Mouse (Mus musculus): ENCODE results near the gene H2al1m. TPM values are rescaled to one million over a fixed set of nuclear protein-coding genes. Genes with fewer than 3 reads are reported as not detected.

Gene H2al1m
- total and polyA plus RNA-seq, 2 experiments from 2014 or later = not detected

GRCm38 (mm10) chrX:9253990-9254389 lies 29.6 kb upstream of the H2al1m start:
- Histone ChIP-seq H3K4me3 (ENCODE audit: low read depth, low read length) (no peak overlapping the region), H3K4me1 (ENCODE audit: control insufficient read depth, insufficient read depth) (no peaks in the 10 kb centered on the region), H3K36me3 (replicated peaks; ENCODE audit: control insufficient read depth, insufficient read depth, low read length) (no peaks in the 10 kb centered on the region), H3K9ac (replicated peaks; ENCODE audit: low read depth, low read length) (no peak overlapping the region), H3K27me3 (ENCODE audit: control insufficient read depth, insufficient read depth, low read length) (no peaks in the 10 kb centered on the region), H3K4me2 (ENCODE audit: low read depth, low read length) (no peak overlapping the region), H3K27ac (ENCODE audit: low read depth) (no peak overlapping the region), H3K9me3 (replicated peaks; ENCODE audit: control insufficient read depth, low read length) (no peaks in the 10 kb centered on the region)
- DNase-seq (ENCODE audit: low spot score) (no peak), ATAC-seq (ENCODE audit: insufficient read depth, low read depth) (no peak)
- 77% methylated on average over 10 of the region's 10 CpGs for WGBS
- no peak for TF ChIP-seq CTCF (IDR thresholded peaks at IDR 0.05; ENCODE audit: low read depth)
- TF ChIP-seq EP300 (IDR thresholded peaks at IDR 0.05; ENCODE audit: low read depth) = no peak

GRCm38 (mm10) chrX:9254901-9255300 lies 28.7 kb upstream of the H2al1m start:
- no peaks in the 10 kb centered on the region for H3K36me3 ChIP-seq (replicated peaks; ENCODE audit: control insufficient read depth, insufficient read depth, low read length)
- H3K27ac ChIP-seq (ENCODE audit: low read depth) = no peak overlapping the region
- 80% methylated on average over 3 of the region's 3 CpGs for WGBS
- H3K27me3 ChIP-seq (ENCODE audit: control insufficient read depth, insufficient read depth, low read length) = no peaks in the 10 kb centered on the region
- H3K4me1 ChIP-seq (ENCODE audit: control insufficient read depth, insufficient read depth) = no peaks in the 10 kb centered on the region
- no peak for TF ChIP-seq CTCF (IDR thresholded peaks at IDR 0.05; ENCODE audit: low read depth)
- no peak for TF ChIP-seq EP300 (IDR thresholded peaks at IDR 0.05; ENCODE audit: low read depth)
- no peak for DNase-seq (ENCODE audit: low spot score)
- no peak overlapping the region for H3K4me2 ChIP-seq (ENCODE audit: low read depth, low read length)
- no peaks in the 10 kb centered on the region for H3K9me3 ChIP-seq (replicated peaks; ENCODE audit: control insufficient read depth, low read length)
- ATAC-seq (ENCODE audit: insufficient read depth, low read depth) = no peak
- H3K4me3 ChIP-seq (ENCODE audit: low read depth, low read length) = no peak overlapping the region
- H3K9ac ChIP-seq (replicated peaks; ENCODE audit: low read depth, low read length) = no peak overlapping the region

GRCm38 (mm10) chrX:9256766-9257165 lies 26.8 kb upstream of the H2al1m start, which contains the start of gene Gm14862:
TSS of gene Gm14862 (minus strand) at chrX:9256899.
- WGBS = 63% methylated on average over 5 of the region's 5 CpGs
- no peak for TF ChIP-seq EP300 (IDR thresholded peaks at IDR 0.05; ENCODE audit: low read depth)
- no peak for TF ChIP-seq CTCF (IDR thresholded peaks at IDR 0.05; ENCODE audit: low read depth)
- ATAC-seq (ENCODE audit: insufficient read depth, low read depth) (no peak), DNase-seq (ENCODE audit: low spot score) (no peak)
- Histone ChIP-seq H3K4me1 (ENCODE audit: control insufficient read depth, insufficient read depth) (no peaks in the 10 kb centered on the region), H3K4me2 (ENCODE audit: low read depth, low read length) (no peak within 1 kb of the TSS), H3K27ac (ENCODE audit: low read depth) (no peak within 1 kb of the TSS), H3K4me3 (ENCODE audit: low read depth, low read length) (no peak within 1 kb of the TSS), H3K36me3 (replicated peaks; ENCODE audit: control insufficient read depth, insufficient read depth, low read length) (no peaks in the 10 kb centered on the region), H3K27me3 (ENCODE audit: control insufficient read depth, insufficient read depth, low read length) (no peaks in the 10 kb centered on the region), H3K9ac (replicated peaks; ENCODE audit: low read depth, low read length) (no peak within 1 kb of the TSS), H3K9me3 (replicated peaks; ENCODE audit: control insufficient read depth, low read length) (no peaks in the 10 kb centered on the region)

GRCm38 (mm10) chrX:9257831-9258230 lies 25.7 kb upstream of the H2al1m start:
- H3K4me1 ChIP-seq (ENCODE audit: control insufficient read depth, insufficient read depth) = no peaks in the 10 kb centered on the region
- no peaks in the 10 kb centered on the region for H3K27me3 ChIP-seq (ENCODE audit: control insufficient read depth, insufficient read depth, low read length)
- H3K4me2 ChIP-seq (ENCODE audit: low read depth, low read length) = no peak overlapping the region
- H3K9me3 ChIP-seq (replicated peaks; ENCODE audit: control insufficient read depth, low read length) = no peaks in the 10 kb centered on the region
- TF ChIP-seq EP300 (IDR thresholded peaks at IDR 0.05; ENCODE audit: low read depth) = no peak
- TF ChIP-seq CTCF (IDR thresholded peaks at IDR 0.05; ENCODE audit: low read depth) = no peak
- no peaks in the 10 kb centered on the region for H3K36me3 ChIP-seq (replicated peaks; ENCODE audit: control insufficient read depth, insufficient read depth, low read length)
- DNase-seq (ENCODE audit: low spot score) (no peak), ATAC-seq (ENCODE audit: insufficient read depth, low read depth) (no peak)
- no peak overlapping the region for H3K9ac ChIP-seq (replicated peaks; ENCODE audit: low read depth, low read length)
- H3K27ac ChIP-seq (ENCODE audit: low read depth) = no peak overlapping the region
- H3K4me3 ChIP-seq (ENCODE audit: low read depth, low read length) = no peak overlapping the region
- 84% methylated on average over 7 of the region's 7 CpGs for WGBS

- Histone ChIP-seq H3K4me2 (ENCODE audit: low read depth, low read length) (no peak overlapping the region), H3K4me3 (ENCODE audit: low read depth, low read length) (no peak overlapping the region), H3K9ac (replicated peaks; ENCODE audit: low read depth, low read length) (no peak overlapping the region), H3K27me3 (ENCODE audit: control insufficient read depth, insufficient read depth, low read length) (no peaks in the 10 kb centered on the region), H3K27ac (ENCODE audit: low read depth) (no peak overlapping the region), H3K9me3 (replicated peaks; ENCODE audit: control insufficient read depth, low read length) (no peaks in the 10 kb centered on the region), H3K36me3 (replicated peaks; ENCODE audit: control insufficient read depth, insufficient read depth, low read length) (no peaks in the 10 kb centered on the region), H3K4me1 (ENCODE audit: control insufficient read depth, insufficient read depth) (no peaks in the 10 kb centered on the region)
- TF ChIP-seq EP300 (IDR thresholded peaks at IDR 0.05; ENCODE audit: low read depth) (no peak), CTCF (IDR thresholded peaks at IDR 0.05; ENCODE audit: low read depth) (no peak)
- 67% methylated on average over 1 of the region's 1 CpGs for WGBS
- DNase-seq (ENCODE audit: low spot score) (no peak), ATAC-seq (ENCODE audit: insufficient read depth, low read depth) (no peak)
Observed at GRCm38 (mm10) chrX:9259267-9259666, 24.3 kb upstream of the H2al1m start.

GRCm38 (mm10) chrX:9271112-9271511 lies 12.5 kb upstream of the H2al1m start:
- no peak overlapping the region for H3K4me3 ChIP-seq (ENCODE audit: low read depth, low read length)
- no peaks in the 10 kb centered on the region for H3K9me3 ChIP-seq (replicated peaks; ENCODE audit: control insufficient read depth, low read length)
- peak; percentile 30 for DNase-seq (ENCODE audit: low spot score)
- H3K27ac ChIP-seq (ENCODE audit: low read depth) = peak overlapping the region; percentile 81
- H3K4me2 ChIP-seq (ENCODE audit: low read depth, low read length) = no peak overlapping the region
- no peaks in the 10 kb centered on the region for H3K4me1 ChIP-seq (ENCODE audit: control insufficient read depth, insufficient read depth)
- TF ChIP-seq CTCF (IDR thresholded peaks at IDR 0.05; ENCODE audit: low read depth) = no peak
- TF ChIP-seq EP300 (IDR thresholded peaks at IDR 0.05; ENCODE audit: low read depth) = no peak
- H3K36me3 ChIP-seq (replicated peaks; ENCODE audit: control insufficient read depth, insufficient read depth, low read length) = no peaks in the 10 kb centered on the region
- no peaks in the 10 kb centered on the region for H3K27me3 ChIP-seq (ENCODE audit: control insufficient read depth, insufficient read depth, low read length)
- 35% methylated on average over 3 of the region's 3 CpGs for WGBS
- no peak; the same call in 1 of the 2 replicates for ATAC-seq (ENCODE audit: insufficient read depth, low read depth)
- no peak overlapping the region for H3K9ac ChIP-seq (replicated peaks; ENCODE audit: low read depth, low read length)

All from heart, postnatal 0 days (tissue).